Mouse (Mus musculus) MEL (cell line): ENCODE data around the gene Igsf6. TPM values are rescaled to one million over a fixed set of nuclear protein-coding genes. Genes with fewer than 3 reads are reported as not detected.

Source experiments
- DNase-seq: peaks from one replicate; pipeline ENCODE4 v3.0.0; 2011; ENCODE audit warnings: low read depth, low spot score
- H3K27ac ChIP-seq: 2 replicates; pipeline ENCODE4 v1.5.1; 2012; ENCODE audit warnings: low read depth, mild to moderate bottlenecking, control low read depth, low read length, moderate library complexity; ENCODE audit not compliant: control insufficient read depth
- H3K27me3 ChIP-seq, 2 experiments: fragments of 150-350 bp in 1 of 2; sonication (generic) in 1 of 2; 2 replicates each; pipeline ENCODE4 v1.6.1; 2012; ENCODE audit warnings: low read length in 2 of 2, mild to moderate bottlenecking in 2 of 2, improper control_type of control experiment in 1 of 2, moderate library complexity in 1 of 2; ENCODE audit not compliant: insufficient read depth in 2 of 2, control insufficient read depth in 1 of 2
- H3K36me3 ChIP-seq, 2 experiments: 2 replicates each; pipeline ENCODE4 v1.6.1; 2012 to 2014; ENCODE audit warnings: low read length in 2 of 2, improper control_type of control experiment in 1 of 2, inconsistent platforms in 1 of 2, mild to moderate bottlenecking in 1 of 2; ENCODE audit not compliant: insufficient read depth in 2 of 2, control insufficient read depth in 1 of 2
- H3K4me1 ChIP-seq, 2 experiments: fragments of 150-350 bp in 1 of 2; sonication (generic) in 1 of 2; 2 replicates each; pipeline ENCODE4 v1.6.1; 2012; ENCODE audit warnings: low read length in 2 of 2, improper control_type of control experiment in 1 of 2, mild to moderate bottlenecking in 1 of 2; ENCODE audit not compliant: insufficient read depth in 2 of 2, control insufficient read depth in 1 of 2
- H3K4me3 ChIP-seq, 2 experiments: fragments of 150-350 bp in 1 of 2; sonication (generic) in 1 of 2; 2 replicates each; pipeline ENCODE4 v1.5.1; 2012; ENCODE audit warnings: low read depth in 2 of 2, low read length in 2 of 2, mild to moderate bottlenecking in 2 of 2, moderate library complexity in 2 of 2, control low read depth in 1 of 2, improper control_type of control experiment in 1 of 2; ENCODE audit not compliant: control insufficient read depth in 1 of 2, insufficient read depth in 1 of 2
- H3K79me2 ChIP-seq: 2 replicates; pipeline ENCODE4 v1.6.1; 2012; ENCODE audit warnings: mild to moderate bottlenecking, low read length, moderate library complexity; ENCODE audit not compliant: control insufficient read depth, poor library complexity, insufficient read depth
- H3K9ac ChIP-seq: 2 replicates; pipeline ENCODE4 v1.6.1; 2012; ENCODE audit warnings: low read depth, mild to moderate bottlenecking, control low read depth, low read length, moderate library complexity; ENCODE audit not compliant: control insufficient read depth, poor library complexity, severe bottlenecking
- H3K9me3 ChIP-seq: fragments of 150-350 bp; sonication (generic); replicated peaks from 2 replicates; pipeline ENCODE4 v1.6.1; 2012; ENCODE audit warnings: mild to moderate bottlenecking, low read length, improper control_type of control experiment, moderate library complexity; ENCODE audit not compliant: insufficient read depth
- CHD1 ChIP-seq: IDR thresholded peaks from 2 replicates; pipeline ENCODE4 v1.6.1; 2012; ENCODE audit warnings: low read depth, mild to moderate bottlenecking, inconsistent platforms, low read length, improper control_type of control experiment
- CHD2 ChIP-seq: IDR thresholded peaks from 2 replicates; pipeline ENCODE4 v1.6.1; 2011; ENCODE audit warnings: low read length, improper control_type of control experiment
- MAX ChIP-seq: IDR thresholded peaks from 2 replicates; pipeline ENCODE4 v1.6.1; 2011; ENCODE audit warnings: low read length, improper control_type of control experiment
- MAZ ChIP-seq: IDR thresholded peaks from 2 replicates; pipeline ENCODE4 v1.6.1; 2012; ENCODE audit warnings: low read depth, mild to moderate bottlenecking, inconsistent platforms, low read length, improper control_type of control experiment
- NELFE ChIP-seq: IDR thresholded peaks from 2 replicates; pipeline ENCODE4 v1.6.1; 2011; ENCODE audit warnings: low read depth, low read length, improper control_type of control experiment
- NRF1 ChIP-seq: IDR thresholded peaks from 2 replicates; pipeline ENCODE4 v1.6.1; 2014; ENCODE audit warnings: low read depth, mild to moderate bottlenecking, inconsistent platforms, low read length, improper control_type of control experiment, moderate library complexity; ENCODE audit not compliant: poor library complexity, insufficient read depth, severe bottlenecking
- POLR2AphosphoS2 ChIP-seq: IDR thresholded peaks from 2 replicates; pipeline ENCODE4 v1.6.1; 2011; ENCODE audit warnings: low read length, improper control_type of control experiment
- RCOR1 ChIP-seq: IDR thresholded peaks from 2 replicates; pipeline ENCODE4 v1.6.1; 2012; ENCODE audit warnings: low read depth, mild to moderate bottlenecking, inconsistent platforms, low read length, improper control_type of control experiment
- SIN3A ChIP-seq: IDR thresholded peaks from 2 replicates; pipeline ENCODE4 v1.6.1; 2012; ENCODE audit warnings: low read length, improper control_type of control experiment, inconsistent platforms
- SMC3 ChIP-seq: IDR thresholded peaks from 2 replicates; pipeline ENCODE4 v1.6.1; 2011; ENCODE audit warnings: low read depth, low read length, improper control_type of control experiment
- UBTF ChIP-seq: IDR thresholded peaks from 2 replicates; pipeline ENCODE4 v1.6.1; 2012; ENCODE audit warnings: low read depth, mild to moderate bottlenecking, inconsistent platforms, low read length, improper control_type of control experiment, moderate library complexity, borderline replicate concordance; ENCODE audit not compliant: insufficient read depth
- USF1 ChIP-seq: IDR thresholded peaks from 2 replicates; pipeline ENCODE4 v1.6.1; 2014; ENCODE audit warnings: low read depth, mild to moderate bottlenecking, inconsistent platforms, low read length, improper control_type of control experiment, moderate library complexity
- USF2 ChIP-seq, 2 experiments: IDR thresholded peaks; 2 replicates each; pipeline ENCODE4 v1.6.1; 2011 to 2012; ENCODE audit warnings: improper control_type of control experiment in 2 of 2, low read length in 2 of 2, borderline replicate concordance in 1 of 2, inconsistent platforms in 1 of 2, low read depth in 1 of 2, mild to moderate bottlenecking in 1 of 2; ENCODE audit not compliant: insufficient read depth in 1 of 2
- ZMIZ1 ChIP-seq: IDR thresholded peaks from 2 replicates; pipeline ENCODE4 v1.6.1; 2012; ENCODE audit warnings: low read depth, mild to moderate bottlenecking, inconsistent platforms, low read length, improper control_type of control experiment, moderate library complexity
- polyA plus RNA-seq, 2 experiments: library from polyadenylated mRNA; stranded (reverse) in 1 of 2; unstranded in 1 of 2; fragments of >175 nt in 1 of 2; fragments of >200 nt in 1 of 2; gene quantifications; 2 replicates each; pipeline versions ENCODE4 v1.2.1 to v1.2.4; 2012; ENCODE audit warnings: low replicate concordance in 2 of 2, low read depth in 1 of 2; ENCODE audit not compliant: insufficient read length in 2 of 2, insufficient read depth in 1 of 2, missing spikeins in 1 of 2
- total RNA-seq: library from RNA; depleted of rRNA; stranded (reverse); fragments of 300-350 nt; gene quantifications from 2 replicates; pipeline ENCODE4 v1.2.3, GENCODE M21; 2012

Gene Igsf6
- total and polyA plus RNA-seq, 3 experiments = 0.08 to 0.42 TPM; not detected in 1

GRCm38 (mm10) chr7:121035161-121035721 lies 39.1 kb downstream of the Igsf6 start:
- Histone ChIP-seq H3K36me3 (peaks cover 0 to 24% of the 10 kb centered on the region in 2 experiments; a peak in 2 of 4 replicates), H3K9ac (peak overlapping the region; percentile 95), H3K4me3 (peak overlapping the region; percentile 84 to 98), H3K79me2 (peaks cover 52% of the 10 kb centered on the region), H3K4me1 (peaks cover 8 to 17% of the 10 kb centered on the region in 2 experiments; a peak in 3 of 4 replicates), H3K27me3 (no peaks in the 10 kb centered on the region), H3K27ac (peak overlapping the region; percentile 64), H3K9me3 (no peaks in the 10 kb centered on the region)
- TF ChIP-seq NELFE (peak; percentile 14; the same call in 1 of the 2 replicates), SIN3A (peak; percentile 82), CHD1 (no peak; the same call in 1 of the 2 replicates), USF2 (IDR thresholded peaks at IDR 0.05; ENCODE audit: borderline replicate concordance in 1 of 2, insufficient read depth in 1 of 2, low read depth in 1 of 2, low read length in 2 of 2) (no peak)
- DNase-seq = peak; percentile 66

- Histone ChIP-seq H3K4me3 (peak overlapping the region; percentile 84 to 98), H3K9ac (peak overlapping the region; percentile 95), H3K36me3 (peaks cover 0 to 28% of the 10 kb centered on the region in 2 experiments; a peak in 2 of 4 replicates), H3K27ac (peak overlapping the region; percentile 64), H3K4me1 (peaks cover 8 to 20% of the 10 kb centered on the region in 2 experiments; a peak in 3 of 4 replicates), H3K27me3 (no peaks in the 10 kb centered on the region), H3K79me2 (peaks cover 47% of the 10 kb centered on the region), H3K9me3 (no peaks in the 10 kb centered on the region)
- no peak for DNase-seq
- TF ChIP-seq MAZ (no peak), CHD1 (peak; percentile 24; the same call in 1 of the 2 replicates), USF1 (no peak), NELFE (no peak), POLR2AphosphoS2 (no peak), NRF1 (no peak), CHD2 (no peak), SMC3 (no peak), RCOR1 (no peak), ZMIZ1 (0 out of 2 replicates have a peak, but pooled peaks have one; percentile 13), MAX (no peak), UBTF (0 out of 2 replicates have a peak, but pooled peaks have one; percentile 52)
Measured at GRCm38 (mm10) chr7:121034701-121035141, 39.7 kb downstream of the Igsf6 start.
